Mouse (Mus musculus): ENCODE data around the gene Ctbp2. TPM values are rescaled to one million over a fixed set of nuclear protein-coding genes. Genes with fewer than 3 reads are reported as not detected.

Gene Ctbp2
- polyA plus RNA-seq, 1 experiment from 2014 or later, result 82.8 TPM

- in situ Hi-C loops (cut with MboI; ENCODE audit: low pct_unique_long_range_greater_than_20kb), result no loop called here
- no peak for DNase-seq (ENCODE audit: low read depth, low spot score)
- TF ChIP-seq CTCF (IDR thresholded peaks at IDR 0.05), result peak; percentile 48
- ATAC-seq, result no peak
- H3K27me3 ChIP-seq, result no peaks in the 10 kb centered on the region
- CTCF ChIA-PET, result no interaction called here
- POLR2A ChIA-PET, result no interaction called here
Observed at GRCm38 (mm10) chr7:132972079-132972478, 152.1 kb downstream of the Ctbp2 start.

DNA sequence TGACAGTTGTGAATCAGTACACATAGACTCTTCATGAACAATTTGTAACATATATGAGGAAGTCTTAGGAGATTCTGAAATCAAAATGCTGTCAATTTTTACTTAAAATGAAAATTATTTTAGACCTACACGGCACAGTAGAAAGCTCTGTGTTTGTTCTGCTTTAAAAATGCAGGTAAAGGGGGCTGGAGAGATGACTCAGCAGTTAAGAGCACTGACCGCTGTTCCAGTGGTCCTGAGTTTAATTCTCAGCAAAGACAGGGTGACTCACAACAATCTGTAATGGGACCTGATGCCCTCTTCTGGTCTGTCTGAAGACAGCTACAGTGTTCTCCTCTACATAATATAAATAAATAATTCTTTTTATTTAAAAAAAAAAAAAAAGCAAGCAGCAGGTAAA, 158.4 kb downstream of the Ctbp2 start:
- DNase-seq (ENCODE audit: low read depth, low spot score), result no peak
- TF ChIP-seq CTCF (IDR thresholded peaks at IDR 0.05), result peak; percentile 33
- ChIA-PET CTCF (interaction anchor here (1.2 to 2.1 kb wide), 2 partner anchors 9 to 10 kb away, joined by 3 to 8 read pairs; no protein-coding TSS in a partner anchor), POLR2A (interaction anchor here (0.6 kb wide), 2 partner anchors 10 to 17 kb away, joined by 3 read pairs; no protein-coding TSS in a partner anchor)
- in situ Hi-C loops (cut with MboI; ENCODE audit: low pct_unique_long_range_greater_than_20kb), result loop anchor here (5.0 kb wide), 1 partner anchor 33 kb away; the partner anchor contains the start of gene Zranb1
- no peaks in the 10 kb centered on the region for H3K27me3 ChIP-seq
- ATAC-seq, result no peak

DNA sequence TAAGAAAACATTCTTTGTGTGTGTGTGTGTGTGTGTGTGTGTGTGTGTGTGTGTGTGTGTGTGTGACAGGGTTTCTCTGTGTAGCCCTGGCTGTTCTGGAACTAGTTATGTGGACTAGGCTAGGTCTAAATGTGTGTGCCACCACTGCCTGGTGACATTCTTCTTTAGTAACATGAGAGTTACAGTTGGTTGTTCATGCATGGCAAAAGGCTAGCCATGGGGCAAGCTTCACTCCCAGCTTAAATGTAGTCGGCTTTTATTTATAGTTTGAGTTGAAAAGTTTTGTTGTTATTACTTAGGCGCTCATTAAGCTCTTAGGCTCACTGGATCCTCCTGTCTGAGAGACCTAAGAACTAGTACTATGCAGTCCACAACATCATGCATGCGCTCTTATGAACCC, 159.8 kb downstream of the Ctbp2 start:
- ChIA-PET POLR2A (interaction anchor here (1.2 kb wide), 1 partner anchor 13 kb away, joined by 3 read pairs; no protein-coding TSS in a partner anchor), CTCF (interaction anchor here (1.1 kb wide), 1 partner anchor 10 kb away, joined by 7 read pairs; no protein-coding TSS in a partner anchor)
- in situ Hi-C loops (cut with MboI; ENCODE audit: low pct_unique_long_range_greater_than_20kb), result no loop called here
- no peak for TF ChIP-seq CTCF (IDR thresholded peaks at IDR 0.05)
- ATAC-seq, result no peak
- DNase-seq (ENCODE audit: low read depth, low spot score), result no peak
- no peaks in the 10 kb centered on the region for H3K27me3 ChIP-seq

- in situ Hi-C loops (cut with MboI; ENCODE audit: low pct_unique_long_range_greater_than_20kb), result no loop called here
- no peaks in the 10 kb centered on the region for H3K27me3 ChIP-seq
- CTCF ChIA-PET, result no interaction called here
- ATAC-seq (no peak), DNase-seq (ENCODE audit: low read depth, low spot score) (no peak)
- no peak for TF ChIP-seq CTCF (IDR thresholded peaks at IDR 0.05)
- POLR2A ChIA-PET, result no interaction called here
Observed at GRCm38 (mm10) chr7:132950613-132951012, 173.5 kb downstream of the Ctbp2 start.

DNA sequence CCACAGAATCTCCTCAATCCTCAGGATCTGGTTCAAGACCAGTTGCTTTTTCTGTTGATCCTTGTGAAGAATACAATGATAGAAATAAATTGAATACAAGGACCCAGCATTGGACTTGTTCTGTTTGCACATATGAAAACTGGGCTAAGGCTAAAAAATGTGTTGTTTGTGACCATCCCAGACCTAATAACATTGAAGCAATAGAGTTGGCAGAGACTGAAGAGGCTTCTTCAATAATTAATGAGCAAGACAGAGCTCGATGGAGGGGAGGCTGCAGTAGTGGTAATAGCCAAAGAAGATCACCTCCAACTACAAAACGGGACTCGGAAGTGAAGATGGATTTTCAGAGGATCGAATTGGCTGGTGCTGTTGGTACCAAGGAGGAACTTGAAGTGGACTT, 174.2 kb downstream of the Ctbp2 start:
- POLR2A ChIA-PET, result no interaction called here
- no peak for TF ChIP-seq CTCF (IDR thresholded peaks at IDR 0.05)
- DNase-seq (ENCODE audit: low read depth, low spot score), result no peak
- in situ Hi-C loops (cut with MboI; ENCODE audit: low pct_unique_long_range_greater_than_20kb), result no loop called here
- CTCF ChIA-PET, result no interaction called here
- H3K27me3 ChIP-seq, result no peaks in the 10 kb centered on the region
- ATAC-seq, result no peak

DNA sequence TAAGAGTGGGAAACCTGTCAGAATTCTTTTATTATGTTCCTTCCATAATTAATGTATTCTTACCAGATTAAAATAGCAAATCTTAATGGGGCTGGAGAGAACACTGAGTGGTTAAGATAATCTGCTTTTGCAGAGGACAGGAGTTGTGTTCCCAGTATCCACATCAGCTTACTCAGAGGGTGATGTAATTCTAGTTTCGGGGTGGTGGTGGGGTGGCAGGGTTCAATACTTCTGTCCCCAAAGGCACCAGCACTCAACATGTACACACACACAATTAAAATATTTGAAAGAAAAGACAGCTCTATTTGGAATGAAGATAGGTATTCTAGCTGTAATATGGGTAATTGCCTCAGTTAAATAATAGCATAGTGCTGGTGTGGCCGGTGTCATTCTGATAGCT, 183.6 kb downstream of the Ctbp2 start:
- ChIA-PET POLR2A (no interaction called here), CTCF (interaction anchor here (0.9 to 1.2 kb wide), 4 partner anchors 9 to 55 kb away, joined by 3 to 4 read pairs (median 4); no protein-coding TSS in a partner anchor)
- in situ Hi-C loops (cut with MboI; ENCODE audit: low pct_unique_long_range_greater_than_20kb), result no loop called here
- no peak for DNase-seq (ENCODE audit: low read depth, low spot score)
- no peak for ATAC-seq
- TF ChIP-seq CTCF (IDR thresholded peaks at IDR 0.05), result no peak
- no peaks in the 10 kb centered on the region for H3K27me3 ChIP-seq

DNA sequence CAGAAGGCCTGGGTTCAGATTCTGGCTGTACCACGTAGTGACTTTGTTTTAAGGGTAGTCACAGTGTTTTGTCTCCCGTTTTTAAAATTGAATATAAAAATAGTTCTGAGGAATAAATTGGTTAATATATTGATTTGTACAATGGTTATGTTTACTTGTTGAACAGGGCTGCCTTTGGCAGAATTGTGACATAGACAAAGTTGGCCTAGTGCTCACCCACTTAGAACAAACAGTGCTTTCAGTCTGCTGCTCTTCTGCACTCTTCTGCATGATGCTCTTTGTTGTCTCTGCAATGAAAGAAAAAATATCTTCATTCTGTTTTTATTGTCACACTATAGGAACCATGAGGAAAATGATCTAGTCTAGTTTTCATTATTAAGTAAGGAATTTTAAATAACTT, 185.0 kb downstream of the Ctbp2 start:
- POLR2A ChIA-PET, result no interaction called here
- DNase-seq (ENCODE audit: low read depth, low spot score) (no peak), ATAC-seq (no peak)
- in situ Hi-C loops (cut with MboI; ENCODE audit: low pct_unique_long_range_greater_than_20kb), result no loop called here
- H3K27me3 ChIP-seq, result no peaks in the 10 kb centered on the region
- TF ChIP-seq CTCF (IDR thresholded peaks at IDR 0.05), result no peak
- CTCF ChIA-PET, result no interaction called here

Other genes starting within 250 kb of the Ctbp2 start
- gene Zranb1, start 193.2 kb downstream of the Ctbp2 start, polyA plus RNA-seq (2021), result 22.9 TPM
- 48.8 TPM for gene Fgfr2, start 1.0 kb downstream of the Ctbp2 start, polyA plus RNA-seq (2021)

All from Patski (cell line).